9 mouse cellular contexts compared by ENCODE assay signal in the genomic region with DNA sequence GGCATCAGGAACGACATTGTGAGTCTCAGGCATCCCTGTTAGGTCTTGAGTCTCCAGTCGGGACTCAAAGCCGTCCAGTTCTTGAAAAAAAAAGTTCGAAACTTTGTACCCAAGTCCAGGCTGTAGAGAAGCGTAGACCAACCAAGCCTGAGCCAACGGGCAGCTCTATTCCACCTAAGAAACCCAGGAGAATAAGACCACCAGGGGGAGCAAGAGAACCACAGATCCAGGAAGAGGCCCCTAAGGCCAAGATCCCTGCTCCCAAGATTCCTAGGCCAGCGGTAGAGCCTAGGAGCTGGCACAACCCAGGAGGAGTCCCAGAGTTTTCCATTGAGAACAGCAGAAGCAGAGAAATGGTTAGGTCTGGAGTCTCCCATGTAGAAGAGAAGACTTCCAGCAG. TPM values are rescaled to one million over a fixed set of nuclear protein-coding genes. Genes with fewer than 3 reads are reported as not detected.
DNase-seq lines count a peak whose midpoint lies in the region; ATAC-seq and TF ChIP-seq lines count a peak whose summit lies in the region.
"Had no signal": no experiment of that assay in that cellular context is flagged by ENCODE, and none has a peak within 500 bp of the region (broad histone marks: within the 10 kb centered on the region; RNA-seq: fewer than 3 reads in every experiment).

No protein-coding gene starts in this region.

- no peak for ATAC-seq in intestine, postnatal 0 days

- no peaks in the 10 kb centered on the region for H3K9me3 ChIP-seq in intestine, postnatal 0 days (ENCODE audit: control insufficient read depth)

- H3K9ac ChIP-seq in intestine, postnatal 0 days (ENCODE audit: low read depth, low read length): no peak overlapping the region

- no peak overlapping the region for H3K27ac ChIP-seq in intestine, postnatal 0 days (ENCODE audit: low read depth, low read length)

- no peak overlapping the region for H3K4me2 ChIP-seq in intestine, postnatal 0 days (replicated peaks; ENCODE audit: low read depth)

- TF ChIP-seq CTCF in intestine, postnatal 0 days (IDR thresholded peaks at IDR 0.05; ENCODE audit: low read depth): peak; percentile 89

- peaks cover 55% of the 10 kb centered on the region for H3K27me3 ChIP-seq in intestine, postnatal 0 days (replicated peaks; ENCODE audit: control insufficient read depth, insufficient read depth, low read length)

- 13% methylated on average over 7 of the region's 7 CpGs for WGBS in intestine, postnatal 0 days

- no peak overlapping the region for H3K4me3 ChIP-seq in intestine, postnatal 0 days (ENCODE audit: low read depth, low read length)

- H3K4me1 ChIP-seq in intestine, postnatal 0 days (replicated peaks; ENCODE audit: control insufficient read depth, insufficient read depth, low read length): no peaks in the 10 kb centered on the region

- intact Hi-C loops in left cerebral cortex, postnatal 4 days (cut with DNase I): loop anchor here (2.0 to 10.0 kb wide), 2 partner anchors 59 to 171 kb away; a partner anchor contains a TSS

- DNase-seq in urinary bladder, adult 18-20 months (ENCODE audit: low spot score in 2 of 2): peak; percentile 31 to 38
- no peak for DNase-seq in urinary bladder, postnatal 10 days (ENCODE audit: low spot score)
- peak; percentile 64 for DNase-seq in cerebellum, adult 11 months
- peak; percentile 31 to 63 for DNase-seq in frontal cortex, postnatal 14 days (ENCODE audit: low spot score in 2 of 2)
- peak; percentile 75 for DNase-seq in left cerebral cortex, postnatal 4 days
- DNase-seq in ovary, postnatal 14 days (ENCODE audit: low spot score): peak; percentile 68
- DNase-seq in urinary bladder, adult 2 months (ENCODE audit: low spot score): peak; percentile 25

- no peaks in the 10 kb centered on the region for H3K36me3 ChIP-seq in intestine, postnatal 0 days (ENCODE audit: control insufficient read depth, insufficient read depth)

RNA-seq across cellular contexts. Expression of a gene that starts 4.3 kb away (rescaled TPM):
- polyA plus RNA-seq in intestine, postnatal 0 days (2015; fragmentation: Nextera tagmentation; extraction: Ambion mirVana): not detected in 2 replicates
- under 1 TPM in 1 of 2 experiments, not detected in 1; 0.10 TPM for total RNA-seq in left cerebral cortex, postnatal 4 days (2021)
- 0.78 and 0.99 TPM in 2 replicates for polyA plus RNA-seq in urinary bladder, adult 2 months (2012; rRNA removed)
- total RNA-seq: neutrophil, adult 5-6 weeks had no signal

RNA-seq across cellular contexts. Expression of a gene that starts 6.6 kb away (rescaled TPM):
- polyA plus RNA-seq in intestine, postnatal 0 days (2015; fragmentation: Nextera tagmentation; extraction: Ambion mirVana): not detected in 2 replicates
- total RNA-seq in left cerebral cortex, postnatal 4 days (2021): not detected
- not detected in 2 replicates for polyA plus RNA-seq in urinary bladder, adult 2 months (2012; rRNA removed)
- total RNA-seq: neutrophil, adult 5-6 weeks had no signal

RNA-seq across cellular contexts. Expression of a gene that starts 18.1 kb away (rescaled TPM):
- 86.1 and 99.0 TPM in 2 replicates for polyA plus RNA-seq in intestine, postnatal 0 days (2015; fragmentation: Nextera tagmentation; extraction: Ambion mirVana)
- 100 to 1,000 TPM; 123 to 130 TPM for total RNA-seq in left cerebral cortex, postnatal 4 days (2021)
- polyA plus RNA-seq in urinary bladder, adult 2 months (2012; rRNA removed): 77.9 and 79.0 TPM in 2 replicates

RNA-seq across cellular contexts. Expression of a gene that starts 31.8 kb away (rescaled TPM):
- polyA plus RNA-seq in intestine, postnatal 0 days (2015; fragmentation: Nextera tagmentation; extraction: Ambion mirVana): 10.0 and 12.1 TPM in 2 replicates
- 10 to 100 TPM; 64.8 to 72.7 TPM for total RNA-seq in left cerebral cortex, postnatal 4 days (2021)
- 19.5 and 21.7 TPM in 2 replicates for polyA plus RNA-seq in urinary bladder, adult 2 months (2012; rRNA removed)
